Mouse (Mus musculus) myocyte (in vitro differentiated cells): ENCODE results near the gene Sltm. TPM values are rescaled to one million over a fixed set of nuclear protein-coding genes. Genes with fewer than 3 reads are reported as not detected.

Source experiments
- H3K27me3 ChIP-seq: one replicate; pipeline ENCODE4 v1.6.1; 2011; ENCODE audit not compliant: control insufficient read depth, insufficient read depth, insufficient read length
- H3K36me3 ChIP-seq: one replicate; pipeline ENCODE4 v1.6.1; 2011; ENCODE audit not compliant: control insufficient read depth, insufficient read depth
- H3K4me2 ChIP-seq: one replicate; pipeline ENCODE4 v1.6.1; 2011; ENCODE audit warnings: low read depth, control low read depth
- H3K4me3 ChIP-seq: one replicate; pipeline ENCODE4 v1.5.1; 2011; ENCODE audit warnings: mild to moderate bottlenecking, control low read depth, moderate library complexity
- H3K79me2 ChIP-seq: one replicate; pipeline ENCODE4 v1.6.1; 2011; ENCODE audit not compliant: control insufficient read depth, insufficient read depth
- H3ac ChIP-seq: one replicate; pipeline ENCODE4 v1.6.1; 2011; ENCODE audit not compliant: control insufficient read depth, insufficient read length
- CEBPB ChIP-seq: IDR thresholded peaks from 2 replicates; pipeline ENCODE4 v1.6.1; 2011; ENCODE audit warnings: mild to moderate bottlenecking, moderate library complexity; ENCODE audit not compliant: poor library complexity, insufficient read depth, severe bottlenecking
- E2F4 ChIP-seq: IDR thresholded peaks from one replicate; pipeline ENCODE4 v1.6.1; 2011; ENCODE audit warnings: mild to moderate bottlenecking, control low read depth, moderate library complexity; ENCODE audit not compliant: insufficient read depth
- MAX ChIP-seq: IDR thresholded peaks from one replicate; pipeline ENCODE4 v1.6.1; 2011; ENCODE audit warnings: low read depth, mild to moderate bottlenecking, control low read depth
- MYOD1 ChIP-seq, 3 experiments: IDR thresholded peaks; one replicate each; pipeline ENCODE4 v1.6.1; 2011; ENCODE audit warnings: control low read depth in 2 of 3, low read depth in 2 of 3, mild to moderate bottlenecking in 2 of 3, moderate library complexity in 1 of 3; ENCODE audit not compliant: insufficient read length in 2 of 3, control insufficient read depth in 1 of 3
- MYOG ChIP-seq, 3 experiments: IDR thresholded peaks; one replicate each; pipeline ENCODE4 v1.6.1; 2011; ENCODE audit warnings: control low read depth in 2 of 3, low read depth in 2 of 3, mild to moderate bottlenecking in 2 of 3; ENCODE audit not compliant: insufficient read length in 2 of 3, control insufficient read depth in 1 of 3, insufficient read depth in 1 of 3
- POLR2A ChIP-seq: IDR thresholded peaks from one replicate; pipeline ENCODE4 v1.6.1; 2011; ENCODE audit warnings: low read depth, mild to moderate bottlenecking, control low read depth, moderate library complexity; ENCODE audit not compliant: insufficient read length
- POLR2AphosphoS2 ChIP-seq: IDR thresholded peaks from one replicate; pipeline ENCODE4 v1.6.1; 2011; ENCODE audit warnings: low read depth, control low read depth; ENCODE audit not compliant: insufficient read length
- REST ChIP-seq: IDR thresholded peaks from one replicate; pipeline ENCODE4 v1.6.1; 2011; ENCODE audit warnings: mild to moderate bottlenecking, control low read depth, moderate library complexity; ENCODE audit not compliant: insufficient read depth, insufficient read length
- SRF ChIP-seq: IDR thresholded peaks from one replicate; pipeline ENCODE4 v1.6.1; 2011; ENCODE audit warnings: low read depth; ENCODE audit not compliant: control insufficient read depth, insufficient read length
- TCF12 ChIP-seq: IDR thresholded peaks from one replicate; pipeline ENCODE4 v1.6.1; 2011; ENCODE audit warnings: mild to moderate bottlenecking, control low read depth; ENCODE audit not compliant: poor library complexity, insufficient read depth, severe bottlenecking
- TCF3 ChIP-seq: IDR thresholded peaks from one replicate; pipeline ENCODE4 v1.6.1; 2011; ENCODE audit warnings: low read depth, control low read depth; ENCODE audit not compliant: insufficient read length
- USF1 ChIP-seq: IDR thresholded peaks from one replicate; pipeline ENCODE4 v1.6.1; 2011; ENCODE audit warnings: low read depth, mild to moderate bottlenecking, control low read depth, moderate library complexity
- polyA plus RNA-seq: library from polyadenylated mRNA; unstranded; fragments of >200 nt; fragmentation: generic; extraction: Trizol; gene quantifications from one replicate; pipeline ENCODE4 v1.2.1, GENCODE M21; 2012; ENCODE audit warnings: missing spikeins

The Sltm gene
- polyA plus RNA-seq, 1 experiment = 10.8 TPM

- H3K27me3 ChIP-seq = no peaks in the 10 kb centered on the region
- H3K79me2 ChIP-seq = no peaks in the 10 kb centered on the region
- no peak overlapping the region for H3K4me2 ChIP-seq
- no peak overlapping the region for H3K4me3 ChIP-seq
- peaks cover 36% of the 10 kb centered on the region for H3K36me3 ChIP-seq
- H3ac ChIP-seq = no peak overlapping the region
- TF ChIP-seq TCF3 (no peak), POLR2AphosphoS2 (no peak), CEBPB (no peak), REST (no peak), USF1 (no peak), MYOG (IDR thresholded peaks at IDR 0.05; ENCODE audit: control insufficient read depth in 1 of 3, insufficient read depth in 1 of 3, insufficient read length in 2 of 3, low read depth in 2 of 3) (no peak), MAX (no peak), MYOD1 (IDR thresholded peaks at IDR 0.05; ENCODE audit: control insufficient read depth in 1 of 3, insufficient read length in 2 of 3, low read depth in 2 of 3) (no peak), POLR2A (no peak), SRF (no peak), E2F4 (no peak), TCF12 (no peak)
Observed at GRCm38 (mm10) chr9:70602186-70602845, 59.8 kb downstream of the Sltm start.

GRCm38 (mm10) chr9:70611026-70611673, 68.6 kb downstream of the Sltm start:
- H3K79me2 ChIP-seq = no peaks in the 10 kb centered on the region
- peaks cover 10% of the 10 kb centered on the region for H3K36me3 ChIP-seq
- H3K4me3 ChIP-seq = no peak overlapping the region
- H3ac ChIP-seq = no peak overlapping the region
- no peak overlapping the region for H3K4me2 ChIP-seq
- H3K27me3 ChIP-seq = no peaks in the 10 kb centered on the region
- no peak for TF ChIP-seq SRF
- TF ChIP-seq TCF12 = no peak
- TF ChIP-seq POLR2AphosphoS2 = no peak
- no peak for TF ChIP-seq USF1
- no peak for TF ChIP-seq REST
- TF ChIP-seq MYOD1 (IDR thresholded peaks at IDR 0.05; ENCODE audit: control insufficient read depth in 1 of 3, insufficient read length in 2 of 3, low read depth in 2 of 3) = no peak
- TF ChIP-seq CEBPB = no peak
- no peak for TF ChIP-seq POLR2A
- no peak for TF ChIP-seq MAX
- no peak for TF ChIP-seq TCF3
- TF ChIP-seq MYOG (IDR thresholded peaks at IDR 0.05; ENCODE audit: control insufficient read depth in 1 of 3, insufficient read depth in 1 of 3, insufficient read length in 2 of 3, low read depth in 2 of 3) = no peak
- TF ChIP-seq E2F4 = no peak

GRCm38 (mm10) chr9:70629711-70630110, 87.2 kb downstream of the Sltm start:
- H3K36me3 ChIP-seq = no peaks in the 10 kb centered on the region

GRCm38 (mm10) chr9:70631665-70632064, 89.1 kb downstream of the Sltm start:
- H3K4me2 ChIP-seq = no peak overlapping the region
- H3K27me3 ChIP-seq = no peaks in the 10 kb centered on the region
- H3K79me2 ChIP-seq = no peaks in the 10 kb centered on the region
- H3ac ChIP-seq = no peak overlapping the region
- no peak overlapping the region for H3K4me3 ChIP-seq
- TF ChIP-seq CEBPB = no peak
- TF ChIP-seq MYOD1 (IDR thresholded peaks at IDR 0.05; ENCODE audit: control insufficient read depth in 1 of 3, insufficient read length in 2 of 3, low read depth in 2 of 3) = no peak
- no peak for TF ChIP-seq USF1
- no peak for TF ChIP-seq POLR2A
- no peak for TF ChIP-seq POLR2AphosphoS2
- no peak for TF ChIP-seq TCF3
- no peak for TF ChIP-seq E2F4
- no peaks in the 10 kb centered on the region for H3K36me3 ChIP-seq

More at GRCm38 (mm10) chr9:70629711-70630110, 87.2 kb downstream of the Sltm start:
- H3K4me2 ChIP-seq = no peak overlapping the region
- no peak overlapping the region for H3K4me3 ChIP-seq
- no peaks in the 10 kb centered on the region for H3K27me3 ChIP-seq
- H3K79me2 ChIP-seq = no peaks in the 10 kb centered on the region
- TF ChIP-seq MAX = no peak
- TF ChIP-seq POLR2A = no peak
- TF ChIP-seq E2F4 = no peak
- TF ChIP-seq POLR2AphosphoS2 = no peak
- no peak for TF ChIP-seq CEBPB
- TF ChIP-seq USF1 = no peak
- TF ChIP-seq TCF3 = no peak
- no peak for TF ChIP-seq MYOD1 (IDR thresholded peaks at IDR 0.05; ENCODE audit: control insufficient read depth in 1 of 3, insufficient read length in 2 of 3, low read depth in 2 of 3)
- no peak for TF ChIP-seq SRF
- TF ChIP-seq TCF12 = no peak
- no peak for TF ChIP-seq MYOG (IDR thresholded peaks at IDR 0.05; ENCODE audit: control insufficient read depth in 1 of 3, insufficient read depth in 1 of 3, insufficient read length in 2 of 3, low read depth in 2 of 3)
- no peak for TF ChIP-seq REST
- no peak overlapping the region for H3ac ChIP-seq

- Histone ChIP-seq H3K36me3 (no peaks in the 10 kb centered on the region), H3K4me2 (no peak overlapping the region), H3K27me3 (no peaks in the 10 kb centered on the region), H3ac (no peak overlapping the region), H3K79me2 (no peaks in the 10 kb centered on the region), H3K4me3 (no peak overlapping the region)
- no peak for TF ChIP-seq POLR2A
- TF ChIP-seq SRF = no peak
- no peak for TF ChIP-seq USF1
- TF ChIP-seq MYOG (IDR thresholded peaks at IDR 0.05; ENCODE audit: control insufficient read depth in 1 of 3, insufficient read depth in 1 of 3, insufficient read length in 2 of 3, low read depth in 2 of 3) = no peak
- no peak for TF ChIP-seq MYOD1 (IDR thresholded peaks at IDR 0.05; ENCODE audit: control insufficient read depth in 1 of 3, insufficient read length in 2 of 3, low read depth in 2 of 3)
- no peak for TF ChIP-seq TCF12
- no peak for TF ChIP-seq CEBPB
- TF ChIP-seq POLR2AphosphoS2 = no peak
- no peak for TF ChIP-seq TCF3
- no peak for TF ChIP-seq REST
- no peak for TF ChIP-seq E2F4
Observed at GRCm38 (mm10) chr9:70636748-70637147, 94.2 kb downstream of the Sltm start.
